Mouse (Mus musculus) stomach, postnatal 0 days (tissue): ENCODE data around the gene Cox5a.

Experiments used
- CTCF ChIP-seq: IDR thresholded peaks from 2 replicates; pipeline ENCODE4 v1.5.1; 2016; ENCODE audit warnings: antibody characterized with exemption, low read depth, mild to moderate bottlenecking, moderate library complexity
- EP300 ChIP-seq: optimal IDR thresholded peaks from 2 replicates; pipeline ENCODE3; 2016; ENCODE audit warnings: antibody characterized with exemption

DNA sequence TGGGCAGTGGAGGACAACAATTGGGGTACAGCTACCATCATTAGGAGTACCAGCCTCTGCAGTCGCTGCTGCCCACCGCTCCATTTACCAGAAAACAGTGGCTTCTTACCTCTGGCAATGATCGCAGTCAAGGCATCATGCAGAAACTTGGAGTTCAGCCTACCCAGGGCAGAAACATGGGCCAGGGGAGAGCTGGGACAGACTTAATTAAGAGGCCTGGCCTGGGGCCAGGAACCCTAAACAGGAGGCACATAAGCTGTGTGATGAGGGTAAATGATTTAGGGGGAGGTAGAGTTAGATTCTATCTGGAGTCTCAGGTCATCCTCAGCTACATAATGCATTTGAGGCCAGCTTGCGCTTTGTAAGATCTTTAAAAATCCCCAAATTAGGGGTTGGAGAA lies 28.1 kb downstream of the Cox5a start:
- TF ChIP-seq CTCF (no peak), EP300 (no peak)
